Mouse (Mus musculus): Measurements from ENCODE around the gene Plcl2. TPM values are rescaled to one million over a fixed set of nuclear protein-coding genes. Genes with fewer than 3 reads are reported as not detected.

Gene Plcl2
- polyA plus RNA-seq (2016; fragmentation: Nextera tagmentation; extraction: Ambion mirVana), result 5.1 and 6.0 TPM in 2 replicates

GRCm38 (mm10) chr17:50509251-50510104 lies at the start of gene Plcl2:
TSS of gene Plcl2 (plus strand) at chr17:50509403.
- peak within 1 kb of the TSS; percentile 95 for H3K27ac ChIP-seq (replicated peaks)
- DNase-seq (ENCODE audit: low spot score), result peak; percentile 77
- peak within 1 kb of the TSS; percentile 90 for H3K4me3 ChIP-seq
- under 1% methylated on average over 90 of the region's 95 CpGs for WGBS
- H3K9me3 ChIP-seq, result no peaks in the 10 kb centered on the region
- 0 out of 2 replicates have a peak, but pooled peaks cover 10% of the 10 kb centered on the region for H3K27me3 ChIP-seq (replicated peaks; ENCODE audit: low read depth, poor library complexity, severe bottlenecking)
- peaks cover 22% of the 10 kb centered on the region for H3K4me1 ChIP-seq
- no peaks in the 10 kb centered on the region for H3K36me3 ChIP-seq (replicated peaks)

GRCm38 (mm10) chr17:50460301-50460700 lies 48.9 kb upstream of the Plcl2 start:
- DNase-seq (ENCODE audit: low spot score), result no peak
- Histone ChIP-seq H3K27ac (replicated peaks) (no peak overlapping the region), H3K4me3 (no peak overlapping the region), H3K4me1 (no peaks in the 10 kb centered on the region; the same call in 1 of the 2 replicates), H3K9me3 (no peaks in the 10 kb centered on the region), H3K27me3 (replicated peaks; ENCODE audit: low read depth, poor library complexity, severe bottlenecking) (no peaks in the 10 kb centered on the region), H3K36me3 (replicated peaks) (no peaks in the 10 kb centered on the region)
- WGBS, result 88% methylated on average over 8 of the region's 8 CpGs

GRCm38 (mm10) chr17:50467438-50467837 lies 41.8 kb upstream of the Plcl2 start:
- 89% methylated on average over 2 of the region's 2 CpGs for WGBS
- Histone ChIP-seq H3K36me3 (replicated peaks) (no peaks in the 10 kb centered on the region), H3K4me3 (no peak overlapping the region), H3K9me3 (no peaks in the 10 kb centered on the region), H3K27me3 (replicated peaks; ENCODE audit: low read depth, poor library complexity, severe bottlenecking) (no peaks in the 10 kb centered on the region), H3K27ac (replicated peaks) (no peak overlapping the region), H3K4me1 (peaks cover 23% of the 10 kb centered on the region)
- no peak for DNase-seq (ENCODE audit: low spot score)

- Histone ChIP-seq H3K27ac (replicated peaks) (no peak overlapping the region), H3K9me3 (no peaks in the 10 kb centered on the region), H3K36me3 (replicated peaks) (no peaks in the 10 kb centered on the region), H3K27me3 (replicated peaks; ENCODE audit: low read depth, poor library complexity, severe bottlenecking) (no peaks in the 10 kb centered on the region), H3K4me1 (peaks cover 23% of the 10 kb centered on the region), H3K4me3 (no peak overlapping the region)
- WGBS, result 83% methylated on average over 5 of the region's 5 CpGs
- no peak for DNase-seq (ENCODE audit: low spot score)
Observed at GRCm38 (mm10) chr17:50469126-50469525, 40.1 kb upstream of the Plcl2 start.

- 37% methylated on average over 13 of the region's 13 CpGs for WGBS
- Histone ChIP-seq H3K36me3 (replicated peaks) (no peaks in the 10 kb centered on the region), H3K27ac (replicated peaks) (peak overlapping the region; percentile 76), H3K4me3 (peak overlapping the region; percentile 36), H3K4me1 (peaks cover 23% of the 10 kb centered on the region), H3K27me3 (replicated peaks; ENCODE audit: low read depth, poor library complexity, severe bottlenecking) (no peaks in the 10 kb centered on the region), H3K9me3 (no peaks in the 10 kb centered on the region)
- peak; percentile 62 for DNase-seq (ENCODE audit: low spot score)
Observed at GRCm38 (mm10) chr17:50469543-50470431, 39.4 kb upstream of the Plcl2 start.

- peak; percentile 54 for DNase-seq (ENCODE audit: low spot score)
- 44% methylated on average over 16 of the region's 16 CpGs for WGBS
- Histone ChIP-seq H3K36me3 (replicated peaks) (no peaks in the 10 kb centered on the region), H3K4me3 (peak overlapping the region; percentile 36; the same call in 1 of the 2 replicates), H3K4me1 (peaks cover 23% of the 10 kb centered on the region), H3K27ac (replicated peaks) (peak overlapping the region; percentile 76), H3K9me3 (no peaks in the 10 kb centered on the region), H3K27me3 (replicated peaks; ENCODE audit: low read depth, poor library complexity, severe bottlenecking) (no peaks in the 10 kb centered on the region)
Observed at GRCm38 (mm10) chr17:50470432-50471078, 38.6 kb upstream of the Plcl2 start.

- no peaks in the 10 kb centered on the region for H3K36me3 ChIP-seq (replicated peaks)
- peak overlapping the region; percentile 76 for H3K27ac ChIP-seq (replicated peaks)
- 69% methylated on average over 3 of the region's 3 CpGs for WGBS
- H3K27me3 ChIP-seq (replicated peaks; ENCODE audit: low read depth, poor library complexity, severe bottlenecking), result no peaks in the 10 kb centered on the region
- no peak overlapping the region for H3K4me3 ChIP-seq
- H3K9me3 ChIP-seq, result no peaks in the 10 kb centered on the region
- peaks cover 23% of the 10 kb centered on the region for H3K4me1 ChIP-seq
- peak; percentile 22 for DNase-seq (ENCODE audit: low spot score)
Observed at GRCm38 (mm10) chr17:50471230-50471629, 38.0 kb upstream of the Plcl2 start.

- Histone ChIP-seq H3K36me3 (replicated peaks) (no peaks in the 10 kb centered on the region), H3K9me3 (no peaks in the 10 kb centered on the region), H3K27ac (replicated peaks) (no peak overlapping the region), H3K27me3 (replicated peaks; ENCODE audit: low read depth, poor library complexity, severe bottlenecking) (no peaks in the 10 kb centered on the region), H3K4me3 (no peak overlapping the region), H3K4me1 (no peaks in the 10 kb centered on the region)
- 89% methylated on average over 4 of the region's 4 CpGs for WGBS
- DNase-seq (ENCODE audit: low spot score), result no peak
Observed at GRCm38 (mm10) chr17:50477277-50477676, 31.9 kb upstream of the Plcl2 start.

- no peak overlapping the region for H3K27ac ChIP-seq (replicated peaks)
- no peaks in the 10 kb centered on the region for H3K4me1 ChIP-seq
- no peaks in the 10 kb centered on the region for H3K36me3 ChIP-seq (replicated peaks)
- no peak for DNase-seq (ENCODE audit: low spot score)
- H3K27me3 ChIP-seq (replicated peaks; ENCODE audit: low read depth, poor library complexity, severe bottlenecking), result no peaks in the 10 kb centered on the region
- H3K9me3 ChIP-seq, result no peaks in the 10 kb centered on the region
- no peak overlapping the region for H3K4me3 ChIP-seq
- 80% methylated on average over 7 of the region's 7 CpGs for WGBS
Observed at GRCm38 (mm10) chr17:50480867-50481266, 28.3 kb upstream of the Plcl2 start.

GRCm38 (mm10) chr17:50483700-50484099 lies 25.5 kb upstream of the Plcl2 start:
- Histone ChIP-seq H3K4me3 (no peak overlapping the region), H3K27ac (replicated peaks) (no peak overlapping the region), H3K9me3 (no peaks in the 10 kb centered on the region), H3K4me1 (no peaks in the 10 kb centered on the region), H3K27me3 (replicated peaks; ENCODE audit: low read depth, poor library complexity, severe bottlenecking) (no peaks in the 10 kb centered on the region), H3K36me3 (replicated peaks) (no peaks in the 10 kb centered on the region)
- WGBS, result 84% methylated on average over 7 of the region's 7 CpGs
- no peak for DNase-seq (ENCODE audit: low spot score)

- H3K36me3 ChIP-seq (replicated peaks), result no peaks in the 10 kb centered on the region
- no peak overlapping the region for H3K27ac ChIP-seq (replicated peaks)
- H3K4me3 ChIP-seq, result no peak overlapping the region
- DNase-seq (ENCODE audit: low spot score), result no peak
- H3K4me1 ChIP-seq, result peaks cover 3% of the 10 kb centered on the region; the same call in 1 of the 2 replicates
- H3K27me3 ChIP-seq (replicated peaks; ENCODE audit: low read depth, poor library complexity, severe bottlenecking), result no peaks in the 10 kb centered on the region
- 85% methylated on average over 5 of the region's 5 CpGs for WGBS
- no peaks in the 10 kb centered on the region for H3K9me3 ChIP-seq
Observed at GRCm38 (mm10) chr17:50484981-50485380, 24.2 kb upstream of the Plcl2 start.

GRCm38 (mm10) chr17:50487058-50487618 lies 22.1 kb upstream of the Plcl2 start:
- no peak for DNase-seq (ENCODE audit: low spot score)
- WGBS, result 98% methylated on average over 1 of the region's 1 CpGs
- Histone ChIP-seq H3K4me3 (no peak overlapping the region), H3K27ac (replicated peaks) (no peak overlapping the region), H3K4me1 (peaks cover 9% of the 10 kb centered on the region; the same call in 1 of the 2 replicates), H3K9me3 (no peaks in the 10 kb centered on the region), H3K27me3 (replicated peaks; ENCODE audit: low read depth, poor library complexity, severe bottlenecking) (no peaks in the 10 kb centered on the region), H3K36me3 (replicated peaks) (no peaks in the 10 kb centered on the region)

Measured in embryonic facial prominence, embryonic 10.5 days (tissue).